Mouse (Mus musculus): ENCODE results near the gene Gfpt1. TPM values are rescaled to one million over a fixed set of nuclear protein-coding genes. Genes with fewer than 3 reads are reported as not detected.

Gene Gfpt1
- polyA plus RNA-seq (2017; shearing (Covaris generic)) = 10 to 100 TPM; 23.0 to 23.1 TPM

GRCm38 (mm10) chr6:87042337-87043130 is at the start of gene Gfpt1:
TSS of gene Gfpt1 (plus strand) at chr6:87042846.

GRCm38 (mm10) chr6:87008887-87009286 is 33.8 kb upstream of the Gfpt1 start, which contains the start of gene Nfu1:
TSS of gene Nfu1 (plus strand) at chr6:87009236.

GRCm38 (mm10) chr6:87104123-87104796 is 61.6 kb downstream of the Gfpt1 start, which contains the start of gene D6Ertd527e:
TSS of gene D6Ertd527e (plus strand) at chr6:87104746.

Other genes with a start within 250 kb of the Gfpt1 start
- gene Anxa4, start 249.3 kb upstream of the Gfpt1 start, polyA plus RNA-seq (2017; shearing (Covaris generic)) = 10 to 100 TPM in 1 of 2 experiments, 1 to 10 TPM in 1; 8.7 to 21.1 TPM
- gene Aak1, start 193.3 kb upstream of the Gfpt1 start, polyA plus RNA-seq (2017; shearing (Covaris generic)) = 10 to 100 TPM; 80.4 to 81.3 TPM
- 10 to 100 TPM; 85.6 to 86.8 TPM for gene Nfu1, start 33.6 kb upstream of the Gfpt1 start, polyA plus RNA-seq (2017; shearing (Covaris generic))
- under 1 TPM; 0.33 to 0.38 TPM for gene D6Ertd527e, start 61.9 kb downstream of the Gfpt1 start, polyA plus RNA-seq (2017; shearing (Covaris generic))

Measured in inflammation-experienced regulatory T-cells (primary cell).